Mouse (Mus musculus) hindbrain, embryonic 16.5 days (tissue): ENCODE data around the gene Tgfb3. TPM values are rescaled to one million over a fixed set of nuclear protein-coding genes. Genes with fewer than 3 reads are reported as not detected.

Source experiments
- ATAC-seq: fragments of 200-750 bp; cut with Nextera tagmentation; 2 replicates; pipeline ENCODE4 v1.8.0; 2017; ENCODE audit warnings: moderate TSS enrichment, moderate library complexity
- H3K27ac ChIP-seq: fragments of 300-500 bp; sonication (generic); 2 replicates; pipeline ENCODE4 v1.5.1; 2014; ENCODE audit warnings: low read depth, mild to moderate bottlenecking, control low read depth, low read length, moderate library complexity
- H3K27me3 ChIP-seq: fragments of 300-500 bp; sonication (generic); replicated peaks from 2 replicates; pipeline ENCODE4 v1.6.1; 2014; ENCODE audit warnings: low read length; ENCODE audit not compliant: control insufficient read depth, insufficient read depth
- H3K36me3 ChIP-seq: fragments of 300-500 bp; sonication (generic); 2 replicates; pipeline ENCODE4 v1.6.1; 2014; ENCODE audit warnings: mild to moderate bottlenecking, low read length, moderate library complexity, mixed read lengths; ENCODE audit not compliant: control insufficient read depth, insufficient read depth
- H3K4me1 ChIP-seq: fragments of 300-500 bp; sonication (generic); 2 replicates; pipeline ENCODE4 v1.6.1; 2014; ENCODE audit warnings: low read depth, low read length; ENCODE audit not compliant: control insufficient read depth, insufficient read depth
- H3K4me2 ChIP-seq: fragments of 300-500 bp; sonication (generic); 2 replicates; pipeline ENCODE4 v1.6.1; 2014; ENCODE audit warnings: mild to moderate bottlenecking, low read length, control low read depth, moderate library complexity
- H3K4me3 ChIP-seq: fragments of 300-500 bp; sonication (generic); 2 replicates; pipeline ENCODE4 v1.5.1; 2014; ENCODE audit warnings: mild to moderate bottlenecking, low read length, control low read depth, moderate library complexity
- H3K9ac ChIP-seq: fragments of 300-500 bp; sonication (generic); 2 replicates; pipeline ENCODE4 v1.6.1; 2014; ENCODE audit warnings: low read depth, mild to moderate bottlenecking, control low read depth, low read length, moderate library complexity
- H3K9me3 ChIP-seq: fragments of 300-500 bp; sonication (generic); 2 replicates; pipeline ENCODE4 v1.6.1; 2014; ENCODE audit warnings: mild to moderate bottlenecking, low read length, moderate library complexity; ENCODE audit not compliant: control insufficient read depth
- WGBS: fragments of 180-500 bp; shearing (Covaris S2); extraction: QIAGEN DNeasy Blood & Tissue Kit; methylation state at CpG from one replicate; pipeline ENCODE4 v1.1.7; 2014; 5-methylcytosine and 5-hydroxymethylcytosine counted together
- polyA plus RNA-seq: library from polyadenylated mRNA; unstranded; fragments of >200 nt; fragmentation: Nextera tagmentation; extraction: Ambion mirVana; gene quantifications from 2 replicates; pipeline ENCODE4 v1.2.1, GENCODE M21; 2015

Tgfb3 gene
- polyA plus RNA-seq: 5.1 and 7.6 TPM in 2 replicates

DNA sequence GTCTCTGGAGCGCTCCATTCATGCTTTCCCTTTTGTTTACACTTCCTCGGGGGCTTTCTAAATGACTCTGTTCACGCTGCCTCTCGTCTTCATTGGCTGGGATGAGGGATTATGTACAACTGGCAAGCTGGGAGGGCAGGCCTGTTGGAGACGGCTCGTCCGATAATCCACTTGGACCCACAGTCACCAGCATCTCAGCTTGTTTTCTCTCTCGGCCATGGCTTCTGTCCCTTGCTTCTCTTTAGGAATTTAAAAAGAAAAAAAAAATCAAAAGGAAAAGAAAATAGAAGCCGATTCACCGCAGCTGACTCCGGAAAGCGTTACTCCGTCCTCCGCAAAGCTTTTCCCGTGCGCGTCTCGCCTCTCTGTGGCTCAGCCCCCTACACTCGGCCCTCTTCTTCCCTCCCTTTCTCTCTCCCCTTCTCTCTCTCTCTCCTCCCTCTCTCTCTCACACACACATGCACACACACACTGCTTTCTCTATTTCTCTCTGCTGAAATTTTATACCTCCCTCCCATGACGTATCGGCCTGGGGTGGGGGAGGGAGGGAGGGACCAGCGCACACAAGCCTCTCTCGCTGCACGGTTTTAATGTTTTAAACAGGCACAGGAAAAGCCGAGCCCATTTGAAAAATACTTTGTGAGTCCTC, at the start of gene Tgfb3:
TSS of gene Tgfb3 (minus strand) at position 489 of the 649 bp plus-strand sequence.
- Histone ChIP-seq H3K4me3 (peak within 1 kb of the TSS; percentile 55), H3K9ac (peak within 1 kb of the TSS; percentile 72), H3K4me1 (peaks cover 33% of the 10 kb centered on the region), H3K36me3 (no peaks in the 10 kb centered on the region), H3K4me2 (peak within 1 kb of the TSS; percentile 96), H3K27ac (peak within 1 kb of the TSS; percentile 80), H3K27me3 (peaks cover 3% of the 10 kb centered on the region; the same call in 1 of the 2 replicates), H3K9me3 (no peaks in the 10 kb centered on the region)
- peak; percentile 37 for ATAC-seq
- WGBS: under 1% methylated on average over 25 of the region's 25 CpGs

DNA sequence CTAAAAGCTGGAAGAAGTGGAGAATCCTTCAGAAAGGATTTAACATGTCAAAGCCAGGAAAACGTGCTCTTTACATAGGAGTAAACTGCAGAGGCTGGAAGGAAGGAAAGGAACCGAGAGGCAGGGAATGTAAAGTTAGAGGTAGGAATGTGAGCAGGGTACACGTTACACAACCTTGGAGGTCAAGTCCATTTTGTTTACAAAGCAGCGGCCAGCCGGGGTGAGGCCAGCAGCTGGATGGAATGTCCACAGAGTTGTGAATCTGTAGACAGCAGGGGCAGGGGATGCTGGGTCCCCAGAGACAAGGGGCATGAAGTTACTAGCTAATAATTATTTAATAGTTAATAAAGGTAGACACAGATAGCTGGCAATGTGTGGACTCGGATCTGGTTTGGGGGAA, 49.3 kb upstream of the Tgfb3 start:
- WGBS: 77% methylated on average over 6 of the region's 6 CpGs

DNA sequence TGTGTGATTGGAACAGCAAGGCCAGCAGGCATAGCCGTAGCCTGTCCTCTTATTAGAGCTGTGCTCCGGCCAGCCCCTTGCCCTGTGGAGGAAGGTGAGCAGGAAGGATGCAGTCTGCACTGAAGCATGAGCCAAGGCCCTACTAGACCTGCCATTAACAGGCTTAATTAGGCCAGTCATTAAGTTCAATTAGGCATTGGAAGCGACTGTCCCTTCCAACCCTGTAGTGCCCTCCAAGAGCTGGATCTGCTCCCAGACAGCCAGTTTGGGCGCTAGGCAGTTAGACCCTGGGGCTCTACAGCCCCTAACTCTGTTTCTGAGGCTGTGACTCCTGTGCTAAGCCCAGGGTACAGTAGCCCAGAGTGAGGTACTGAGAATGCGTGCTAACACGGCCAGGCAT, 45.2 kb upstream of the Tgfb3 start:
- no peak overlapping the region for H3K4me2 ChIP-seq
- 72% methylated on average over 6 of the region's 6 CpGs for WGBS
- no peak overlapping the region for H3K9ac ChIP-seq
- no peaks in the 10 kb centered on the region for H3K4me1 ChIP-seq
- no peak overlapping the region for H3K4me3 ChIP-seq
- no peaks in the 10 kb centered on the region for H3K36me3 ChIP-seq
- H3K9me3 ChIP-seq: no peaks in the 10 kb centered on the region
- no peak overlapping the region for H3K27ac ChIP-seq
- H3K27me3 ChIP-seq: no peaks in the 10 kb centered on the region
- ATAC-seq: peak; percentile 50; the same call in 1 of the 2 replicates

More for the DNA sequence above, 49.3 kb upstream of the Tgfb3 start:
- H3K4me2 ChIP-seq: no peak overlapping the region
- no peak for ATAC-seq
- no peak overlapping the region for H3K4me3 ChIP-seq
- no peaks in the 10 kb centered on the region for H3K27me3 ChIP-seq
- no peaks in the 10 kb centered on the region for H3K36me3 ChIP-seq
- H3K9ac ChIP-seq: no peak overlapping the region
- H3K27ac ChIP-seq: no peak overlapping the region
- no peaks in the 10 kb centered on the region for H3K4me1 ChIP-seq
- H3K9me3 ChIP-seq: no peaks in the 10 kb centered on the region

DNA sequence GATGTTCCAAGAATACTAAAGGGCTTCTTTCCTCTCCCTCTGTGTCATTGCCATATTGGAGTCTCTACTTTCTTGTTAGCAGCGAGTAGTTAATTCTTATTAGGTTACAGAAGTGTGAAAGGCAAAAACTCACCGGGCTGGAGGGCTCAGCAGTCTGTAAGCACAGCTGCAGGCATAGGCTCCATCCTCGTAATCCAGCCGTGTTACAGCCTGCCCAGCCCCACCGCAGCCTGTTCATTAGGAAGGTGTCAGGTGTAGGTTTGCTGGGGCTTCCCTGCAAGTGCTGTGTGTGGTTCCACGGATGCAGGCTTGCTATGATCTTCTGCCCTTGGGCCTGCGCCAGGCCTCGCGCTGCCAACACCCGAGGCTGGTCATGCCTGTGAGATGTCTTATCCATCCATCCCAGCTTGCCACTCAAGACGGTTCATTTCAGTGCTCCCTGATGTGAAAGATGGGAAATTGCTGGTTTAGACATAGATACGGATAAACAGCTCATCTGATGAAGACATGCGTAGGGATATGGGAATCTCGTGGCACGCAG, 37.5 kb upstream of the Tgfb3 start:
- H3K4me2 ChIP-seq: no peak overlapping the region
- 60% methylated on average over 15 of the region's 15 CpGs for WGBS
- H3K36me3 ChIP-seq: no peaks in the 10 kb centered on the region
- H3K4me3 ChIP-seq: no peak overlapping the region
- H3K27ac ChIP-seq: peak overlapping the region; percentile 7; the same call in 1 of the 2 replicates
- ATAC-seq: peak; percentile 37; the same call in 1 of the 2 replicates
- no peaks in the 10 kb centered on the region for H3K4me1 ChIP-seq
- H3K9ac ChIP-seq: no peak overlapping the region
- no peaks in the 10 kb centered on the region for H3K27me3 ChIP-seq
- no peaks in the 10 kb centered on the region for H3K9me3 ChIP-seq

DNA sequence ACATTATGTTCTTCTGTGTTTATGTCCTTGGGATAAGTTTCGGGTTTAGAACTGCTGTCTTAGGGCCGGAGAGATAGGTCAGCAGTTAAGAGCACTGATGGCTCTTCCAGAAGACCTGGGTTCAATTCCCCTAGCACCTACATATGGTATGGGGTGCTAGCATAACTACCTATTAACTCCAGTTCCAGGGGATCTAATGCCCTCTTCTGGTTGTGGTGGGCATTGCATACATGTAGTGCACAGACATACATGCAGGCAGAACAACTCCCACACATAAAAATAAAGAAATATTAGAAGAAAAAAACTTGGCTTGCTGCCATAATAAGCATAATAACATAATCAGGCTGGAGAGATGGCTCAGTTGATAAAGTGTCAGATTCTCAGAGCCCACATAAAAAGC, 31.8 kb upstream of the Tgfb3 start:
- no peak for ATAC-seq
- H3K27me3 ChIP-seq: no peaks in the 10 kb centered on the region
- no peaks in the 10 kb centered on the region for H3K4me1 ChIP-seq
- H3K9me3 ChIP-seq: no peaks in the 10 kb centered on the region
- WGBS: 100% methylated on average over 2 of the region's 2 CpGs
- H3K9ac ChIP-seq: no peak overlapping the region
- H3K4me3 ChIP-seq: no peak overlapping the region
- no peaks in the 10 kb centered on the region for H3K36me3 ChIP-seq
- H3K27ac ChIP-seq: no peak overlapping the region
- H3K4me2 ChIP-seq: no peak overlapping the region

DNA sequence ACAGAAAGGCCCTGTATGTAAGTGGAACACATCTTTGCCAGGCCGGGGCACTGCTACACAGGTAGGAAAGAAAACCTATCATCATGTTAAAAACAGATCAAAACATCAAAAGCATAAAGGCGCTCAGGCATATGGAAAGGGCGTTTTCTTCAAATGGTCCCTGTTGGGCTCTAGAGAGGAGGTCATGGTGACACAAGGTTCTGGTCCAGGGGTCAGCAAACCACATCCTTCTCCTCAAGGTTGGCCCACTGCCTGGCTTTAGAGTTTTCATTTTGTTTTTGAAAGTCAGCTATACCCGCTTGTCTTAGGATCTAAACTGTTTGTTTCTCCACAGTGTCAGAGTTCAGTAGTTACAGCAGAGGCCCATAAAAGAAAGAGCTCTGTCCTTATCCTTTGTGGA, 30.7 kb upstream of the Tgfb3 start:
- H3K4me1 ChIP-seq: no peaks in the 10 kb centered on the region

DNA sequence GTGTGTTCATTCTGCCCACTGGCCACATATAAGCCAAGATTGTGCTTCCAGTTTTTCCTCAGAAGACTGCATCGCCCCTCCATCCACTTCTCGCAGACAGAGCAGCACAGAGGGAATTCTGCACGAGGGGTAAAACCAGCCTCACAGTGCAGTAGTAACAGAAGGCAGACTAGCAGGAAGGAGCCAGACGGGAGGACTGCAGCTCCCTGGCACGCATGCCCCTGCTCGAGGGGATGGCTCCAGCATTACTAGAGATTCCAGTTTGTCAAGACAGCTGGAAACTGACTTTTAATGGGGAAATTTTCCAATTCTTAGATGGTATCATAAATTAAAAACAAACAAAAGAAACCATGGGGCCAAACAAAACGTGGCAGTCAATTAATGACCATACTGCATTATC, 28.8 kb upstream of the Tgfb3 start:
- Histone ChIP-seq H3K27me3 (no peaks in the 10 kb centered on the region), H3K4me2 (no peak overlapping the region), H3K36me3 (no peaks in the 10 kb centered on the region), H3K4me3 (no peak overlapping the region), H3K27ac (no peak overlapping the region), H3K9ac (no peak overlapping the region), H3K4me1 (peaks cover 14% of the 10 kb centered on the region), H3K9me3 (no peaks in the 10 kb centered on the region)
- ATAC-seq: no peak
- 77% methylated on average over 7 of the region's 7 CpGs for WGBS

More for the DNA sequence above, 30.7 kb upstream of the Tgfb3 start:
- H3K9me3 ChIP-seq: no peaks in the 10 kb centered on the region
- no peak overlapping the region for H3K9ac ChIP-seq
- no peak overlapping the region for H3K4me3 ChIP-seq
- H3K4me2 ChIP-seq: no peak overlapping the region
- 85% methylated on average over 4 of the region's 4 CpGs for WGBS
- no peaks in the 10 kb centered on the region for H3K27me3 ChIP-seq
- H3K27ac ChIP-seq: no peak overlapping the region
- no peaks in the 10 kb centered on the region for H3K36me3 ChIP-seq
- ATAC-seq: no peak

DNA sequence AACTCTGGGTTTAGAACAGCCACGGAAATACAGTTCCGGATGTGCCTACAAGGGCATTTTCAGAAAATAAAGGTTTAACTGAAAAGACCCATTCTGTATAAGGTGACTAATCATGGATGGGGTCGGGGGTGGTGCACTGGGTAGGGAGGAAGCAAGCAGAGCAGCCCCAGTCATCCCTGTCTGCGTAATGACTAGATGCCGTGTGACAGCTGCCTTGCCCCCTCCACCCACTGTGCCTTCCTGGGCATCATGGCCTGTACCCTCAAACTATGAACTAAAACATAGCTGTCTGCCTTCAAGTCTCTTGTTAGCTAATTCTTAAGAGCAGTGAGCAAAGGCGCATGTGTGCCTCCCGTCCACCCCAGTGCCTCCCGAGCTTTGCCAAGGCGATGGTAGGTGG, 27.2 kb upstream of the Tgfb3 start:
- H3K4me1 ChIP-seq: peaks cover 14% of the 10 kb centered on the region
- ATAC-seq: no peak
- 91% methylated on average over 9 of the region's 9 CpGs for WGBS
- H3K36me3 ChIP-seq: no peaks in the 10 kb centered on the region
- no peaks in the 10 kb centered on the region for H3K9me3 ChIP-seq
- H3K27ac ChIP-seq: no peak overlapping the region
- no peak overlapping the region for H3K4me3 ChIP-seq
- no peak overlapping the region for H3K9ac ChIP-seq
- H3K27me3 ChIP-seq: no peaks in the 10 kb centered on the region
- H3K4me2 ChIP-seq: no peak overlapping the region

DNA sequence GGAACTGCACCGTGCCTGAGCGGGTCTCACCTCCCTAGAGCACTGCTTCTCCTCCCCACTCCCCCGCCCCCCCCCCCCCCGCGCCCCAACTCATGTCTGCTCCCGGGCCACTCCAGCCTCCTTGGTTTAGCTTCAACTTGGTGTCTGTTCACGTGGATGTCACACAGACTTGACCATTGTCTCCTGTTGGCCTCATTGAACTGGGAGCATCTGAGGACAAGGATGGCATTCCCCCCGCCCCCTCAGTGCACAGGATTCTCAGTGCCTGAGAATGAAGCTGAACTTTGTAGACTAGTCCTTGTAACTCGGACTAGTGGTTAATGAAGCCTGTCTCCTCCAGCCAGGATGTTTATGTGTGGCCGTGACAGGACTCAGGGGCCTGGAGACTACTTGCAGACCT, 26.7 kb upstream of the Tgfb3 start:
- Histone ChIP-seq H3K27ac (no peak overlapping the region), H3K4me1 (peaks cover 14% of the 10 kb centered on the region), H3K4me3 (no peak overlapping the region), H3K27me3 (no peaks in the 10 kb centered on the region), H3K36me3 (no peaks in the 10 kb centered on the region), H3K9ac (no peak overlapping the region), H3K4me2 (no peak overlapping the region), H3K9me3 (no peaks in the 10 kb centered on the region)
- ATAC-seq: no peak
- WGBS: 74% methylated on average over 7 of the region's 10 CpGs
